Mouse (Mus musculus): ENCODE measurements around the gene Cby3.
A peak's percentile ranks its signal among the peaks of the same experiment; 100 is the strongest.
"Not testable (repeated sequence)": the region's sequence is repeated elsewhere in the genome, so short reads cannot be mapped to it uniquely, and the experiment has no call there.

The Cby3 gene

GRCm38 (mm10) chr11:50354162-50354561 lies at the start of gene Cby3:
Gene Cby3, plus strand, starts transcription at chr11:50354462.
- no peak for DNase-seq (ENCODE audit: low read depth)

DNA sequence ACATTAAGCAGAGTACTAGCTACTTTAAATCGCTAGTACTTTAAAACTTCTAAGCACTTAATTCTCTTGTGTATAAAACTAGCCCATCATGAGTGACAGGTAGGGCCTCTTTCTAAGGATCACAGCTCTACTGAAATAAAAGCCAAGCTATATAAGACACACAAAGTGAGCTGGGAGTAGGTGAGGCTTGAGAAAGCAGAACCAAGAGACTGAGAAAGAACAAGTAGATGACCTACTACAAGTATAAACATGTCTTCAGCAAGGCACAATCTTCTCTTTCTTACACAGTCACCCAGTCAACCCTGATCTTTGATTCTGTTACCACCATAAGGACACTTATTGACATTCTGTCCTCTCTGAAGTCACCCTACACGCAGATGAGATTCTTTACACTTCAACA lies 41.5 kb upstream of the Cby3 start:
- no peak for DNase-seq (ENCODE audit: low read depth)

GRCm38 (mm10) chr11:50319343-50319742 lies 34.9 kb upstream of the Cby3 start:
- DNase-seq (ENCODE audit: low read depth) = not testable (repeated sequence)

DNA sequence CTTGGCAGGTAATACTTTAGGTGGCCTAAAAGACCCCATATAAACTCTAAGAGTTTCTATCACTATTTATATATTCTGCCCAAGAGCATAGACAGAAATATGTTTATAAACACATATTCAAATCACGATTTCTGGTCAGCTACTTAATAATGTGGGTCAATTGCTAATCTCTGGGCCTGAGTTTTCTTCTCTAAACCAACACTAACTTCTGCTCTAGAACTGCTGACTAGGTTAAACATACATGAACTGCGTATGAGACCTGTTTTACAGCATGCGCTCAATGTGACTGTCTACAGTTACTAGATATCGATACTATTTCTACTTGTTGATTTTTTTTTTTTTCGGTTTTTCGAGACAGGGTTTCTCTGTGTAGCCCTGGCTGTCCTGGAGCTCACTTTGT lies 33.0 kb upstream of the Cby3 start:
- DNase-seq (ENCODE audit: low read depth) = no peak

DNA sequence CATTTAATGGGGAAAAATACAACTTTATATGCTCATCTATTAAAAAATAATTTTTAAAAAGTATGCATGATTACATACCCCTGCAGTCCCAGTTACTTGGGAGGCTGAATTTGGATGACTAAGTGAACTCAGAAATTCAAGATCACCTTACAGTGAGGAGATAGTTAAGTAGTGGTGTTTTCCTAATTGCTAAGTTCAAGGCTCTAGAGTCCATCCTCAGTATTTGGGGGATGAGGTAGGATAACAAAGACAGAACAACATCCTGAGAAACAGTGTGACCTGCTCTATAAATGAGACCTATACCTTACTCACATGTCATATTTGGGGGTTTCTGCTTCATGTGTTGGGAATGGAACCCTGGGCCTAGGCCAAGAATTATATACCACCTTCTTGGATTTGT lies 31.9 kb upstream of the Cby3 start:
- no peak for DNase-seq (ENCODE audit: low read depth)

DNA sequence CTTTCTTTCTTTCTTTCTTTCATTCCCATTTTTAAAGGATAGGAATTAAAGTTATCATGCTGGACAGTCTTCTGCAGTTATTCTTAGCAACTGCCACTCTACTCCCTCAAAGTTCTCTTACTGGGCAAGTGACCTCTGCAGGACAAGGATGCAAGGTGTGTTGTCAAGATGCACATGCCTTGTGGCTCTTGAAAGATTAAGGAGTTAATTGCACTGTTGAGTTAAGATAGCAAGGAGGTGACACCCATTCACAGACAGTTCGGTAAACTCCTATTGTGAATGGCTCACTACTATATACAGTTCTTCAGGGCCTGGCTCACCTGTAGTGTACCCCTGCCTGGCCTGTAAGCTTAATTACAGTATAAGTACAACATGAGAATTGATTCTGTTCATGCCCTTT lies 30.4 kb upstream of the Cby3 start:
- DNase-seq (ENCODE audit: low read depth) = no peak

GRCm38 (mm10) chr11:50324751-50325471 lies 29.4 kb upstream of the Cby3 start:
- no peak for DNase-seq (ENCODE audit: low read depth)

- peak; percentile 99 for DNase-seq (ENCODE audit: low read depth)
Measured at GRCm38 (mm10) chr11:50325496-50326301, 28.6 kb upstream of the Cby3 start, which contains the start of gene Canx. Gene Canx, minus strand, starts transcription at chr11:50325673.

GRCm38 (mm10) chr11:50326302-50326966 lies 27.8 kb upstream of the Cby3 start:
- no peak for DNase-seq (ENCODE audit: low read depth)

DNA sequence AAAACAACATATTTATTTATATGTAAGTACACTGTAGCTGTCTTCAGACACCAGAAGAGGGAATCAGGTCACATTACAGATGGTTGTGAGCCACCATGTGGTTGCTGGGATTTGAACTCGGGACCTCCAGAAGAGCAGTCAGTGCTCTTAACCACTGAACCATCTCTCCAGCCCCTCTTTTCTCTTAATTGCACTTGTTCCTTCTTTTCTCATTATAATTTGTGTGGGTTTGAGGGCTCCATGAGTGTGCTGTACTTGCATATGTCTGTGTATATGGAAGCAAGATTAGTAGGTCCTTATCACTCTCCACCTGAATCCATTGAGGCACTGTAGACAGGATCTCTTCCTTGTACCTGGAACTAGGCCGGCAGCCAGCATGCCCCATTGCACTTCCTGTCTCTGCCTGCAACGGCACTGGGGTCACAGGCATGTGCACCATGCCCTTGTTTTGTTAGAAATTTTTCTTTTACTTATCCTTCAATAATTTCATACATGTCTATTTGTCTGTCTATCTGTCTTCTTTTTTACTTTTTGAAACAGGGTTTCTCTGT lies 26.1 kb upstream of the Cby3 start:
- DNase-seq (ENCODE audit: low read depth) = no peak

DNA sequence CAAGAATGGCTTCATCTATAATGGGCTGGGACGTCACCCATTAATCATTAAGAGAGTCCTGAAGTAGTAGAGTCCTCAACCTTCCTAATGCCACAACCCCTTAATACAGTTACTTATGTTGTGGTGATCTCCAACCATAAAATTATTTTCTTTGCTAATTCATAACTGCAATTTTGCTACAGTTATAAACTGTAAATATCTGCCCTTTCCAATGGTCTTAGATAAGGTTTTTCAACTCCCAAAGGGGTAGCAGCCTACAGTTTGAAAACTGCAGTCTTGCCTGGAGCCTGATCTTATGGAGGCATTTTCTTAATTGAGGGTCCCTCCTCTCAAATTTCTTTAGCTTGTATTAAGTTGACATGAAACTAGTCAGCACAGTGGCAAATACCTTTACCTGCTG lies 24.9 kb upstream of the Cby3 start:
- no peak for DNase-seq (ENCODE audit: low read depth)

GRCm38 (mm10) chr11:50333181-50333580 lies 21.1 kb upstream of the Cby3 start:
- DNase-seq (ENCODE audit: low read depth) = no peak

DNA sequence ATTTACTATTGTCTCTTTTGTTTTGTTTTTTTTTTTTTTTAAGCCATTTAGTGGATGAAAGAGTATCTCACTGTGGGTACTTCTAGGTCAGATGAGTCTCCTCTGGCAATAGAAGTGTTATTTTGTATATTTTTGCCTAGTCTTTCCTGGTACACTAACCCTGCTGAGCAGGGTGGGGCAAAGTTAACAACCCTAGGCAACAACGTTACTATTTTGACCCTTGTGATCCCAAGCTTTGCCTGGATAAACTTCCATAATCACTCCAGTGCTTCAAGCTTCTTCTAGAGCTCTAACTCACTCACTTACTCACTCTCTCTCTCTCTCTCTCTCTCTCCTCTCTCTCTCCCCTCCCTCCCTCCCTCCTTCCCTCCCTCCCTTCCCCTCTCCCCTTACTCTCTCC lies 18.1 kb upstream of the Cby3 start:
- DNase-seq (ENCODE audit: low read depth) = no peak

DNA sequence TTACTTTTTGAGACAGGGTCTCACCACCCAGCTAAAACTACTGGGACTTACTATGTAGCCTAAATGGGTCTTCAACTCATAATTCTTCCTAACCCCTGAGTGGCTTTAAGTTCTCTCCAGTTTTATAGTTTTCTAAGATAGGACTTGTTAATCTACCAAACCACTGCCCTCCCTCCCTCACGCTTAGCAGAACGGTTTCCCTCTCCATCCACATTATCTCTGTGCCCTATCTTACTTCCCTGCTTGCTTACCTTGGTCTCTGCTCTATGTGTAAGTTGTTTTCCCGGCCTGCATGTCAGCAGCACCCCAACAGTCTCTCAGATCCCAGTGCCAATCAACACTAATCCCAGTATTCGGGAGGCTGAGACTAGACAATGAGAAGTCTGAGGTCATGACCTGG lies 17.4 kb upstream of the Cby3 start:
- no peak for DNase-seq (ENCODE audit: low read depth)

DNA sequence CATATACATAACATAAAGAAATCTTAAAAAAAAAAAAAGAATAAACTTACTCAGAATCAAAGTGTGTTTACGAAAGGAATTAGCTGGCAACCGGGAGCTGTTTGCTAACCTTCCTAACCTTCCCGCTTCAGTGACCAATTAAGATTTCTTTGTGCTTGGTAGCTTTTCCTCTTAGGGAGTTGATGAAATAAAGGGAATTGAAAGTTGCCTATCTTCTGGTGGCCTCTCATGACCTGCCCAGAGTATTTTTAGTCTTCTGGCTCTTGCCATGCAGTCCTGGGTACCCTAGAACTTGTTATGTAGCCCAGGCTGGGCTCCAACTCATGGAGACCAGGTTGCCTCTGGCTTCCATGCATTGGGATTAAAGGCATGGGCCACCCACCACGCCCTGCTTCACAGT lies 8.8 kb upstream of the Cby3 start:
- DNase-seq (ENCODE audit: low read depth) = no peak

DNA sequence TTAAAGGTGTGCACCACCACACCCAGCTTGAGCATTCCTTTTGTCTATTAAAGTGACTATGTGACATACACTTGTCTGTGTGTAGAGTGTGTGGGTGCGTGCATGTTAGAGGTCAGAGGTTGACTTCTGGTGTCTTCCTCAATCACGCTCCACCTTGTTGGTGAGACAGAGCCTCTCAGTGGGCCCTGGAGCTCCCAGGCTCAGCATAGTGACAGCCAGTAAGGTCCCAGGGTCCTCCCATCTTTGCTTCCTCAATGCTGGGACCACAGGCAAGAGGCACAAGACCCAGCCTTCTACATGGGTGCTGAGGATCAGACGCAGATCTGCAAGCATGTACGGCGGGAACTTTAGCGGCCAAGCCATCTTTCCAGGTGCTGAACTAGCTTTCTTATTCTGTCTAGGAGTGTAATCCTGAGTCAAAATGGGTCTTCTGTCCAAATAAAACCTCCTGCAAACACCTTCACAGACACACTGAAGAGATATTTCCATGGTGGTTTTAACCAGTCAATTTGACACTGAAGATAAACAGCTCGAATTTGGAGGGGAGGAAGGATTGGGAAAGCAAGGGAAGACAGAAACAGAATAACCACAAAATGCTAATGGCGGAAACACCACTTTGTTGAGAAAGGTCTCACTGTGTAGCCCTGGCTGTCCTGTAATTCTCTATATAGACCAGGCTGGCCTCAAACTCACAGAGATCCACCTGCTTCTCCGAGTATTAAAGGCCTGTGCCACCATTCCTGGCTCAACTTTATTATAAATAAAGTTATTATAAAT lies 7.8 kb upstream of the Cby3 start:
- no peak for DNase-seq (ENCODE audit: low read depth)

DNA sequence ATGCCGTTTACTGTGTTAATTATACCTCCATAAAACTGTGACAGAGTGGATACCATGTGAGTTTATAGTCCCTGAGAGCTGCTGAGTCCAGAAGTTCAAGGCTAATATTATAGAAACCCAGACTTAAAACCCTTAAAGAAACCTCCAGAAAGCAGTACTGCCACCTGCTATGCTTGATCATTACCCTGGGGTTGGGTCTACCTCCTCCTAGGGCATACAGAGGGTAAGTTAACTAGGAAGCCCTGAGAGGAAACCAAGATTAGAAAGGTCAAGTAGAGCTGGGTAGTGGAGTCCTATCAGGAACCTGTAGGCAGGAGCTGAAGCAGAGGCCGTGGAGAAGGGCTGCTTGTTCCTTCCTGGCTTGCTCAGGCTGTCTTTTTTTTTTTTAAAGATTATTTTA lies 2.1 kb upstream of the Cby3 start:
- no peak for DNase-seq (ENCODE audit: low read depth)

- DNase-seq (ENCODE audit: low read depth) = no peak
Measured at GRCm38 (mm10) chr11:50354851-50355250, 589 bp downstream of the Cby3 start.

DNA sequence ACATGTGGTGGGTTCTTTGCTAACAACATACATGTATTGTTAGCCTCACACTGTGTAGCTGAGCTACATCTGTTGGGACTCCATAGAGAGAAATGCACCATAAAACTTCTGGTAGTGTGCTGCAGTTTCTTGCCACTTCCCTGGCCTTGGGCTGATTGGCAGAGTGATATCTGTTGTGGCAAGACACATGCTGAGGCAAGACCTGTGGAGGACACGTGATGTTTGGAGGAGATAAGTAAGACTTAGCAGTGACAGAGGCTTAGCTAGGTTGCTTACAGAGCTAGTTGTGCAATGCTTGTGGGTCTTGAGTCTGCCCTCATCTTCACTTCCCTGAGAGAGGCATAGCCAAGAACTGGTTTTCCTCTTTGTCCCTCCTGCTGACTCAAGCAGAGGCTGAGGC lies 1.1 kb downstream of the Cby3 start:
- DNase-seq (ENCODE audit: low read depth) = no peak

DNA sequence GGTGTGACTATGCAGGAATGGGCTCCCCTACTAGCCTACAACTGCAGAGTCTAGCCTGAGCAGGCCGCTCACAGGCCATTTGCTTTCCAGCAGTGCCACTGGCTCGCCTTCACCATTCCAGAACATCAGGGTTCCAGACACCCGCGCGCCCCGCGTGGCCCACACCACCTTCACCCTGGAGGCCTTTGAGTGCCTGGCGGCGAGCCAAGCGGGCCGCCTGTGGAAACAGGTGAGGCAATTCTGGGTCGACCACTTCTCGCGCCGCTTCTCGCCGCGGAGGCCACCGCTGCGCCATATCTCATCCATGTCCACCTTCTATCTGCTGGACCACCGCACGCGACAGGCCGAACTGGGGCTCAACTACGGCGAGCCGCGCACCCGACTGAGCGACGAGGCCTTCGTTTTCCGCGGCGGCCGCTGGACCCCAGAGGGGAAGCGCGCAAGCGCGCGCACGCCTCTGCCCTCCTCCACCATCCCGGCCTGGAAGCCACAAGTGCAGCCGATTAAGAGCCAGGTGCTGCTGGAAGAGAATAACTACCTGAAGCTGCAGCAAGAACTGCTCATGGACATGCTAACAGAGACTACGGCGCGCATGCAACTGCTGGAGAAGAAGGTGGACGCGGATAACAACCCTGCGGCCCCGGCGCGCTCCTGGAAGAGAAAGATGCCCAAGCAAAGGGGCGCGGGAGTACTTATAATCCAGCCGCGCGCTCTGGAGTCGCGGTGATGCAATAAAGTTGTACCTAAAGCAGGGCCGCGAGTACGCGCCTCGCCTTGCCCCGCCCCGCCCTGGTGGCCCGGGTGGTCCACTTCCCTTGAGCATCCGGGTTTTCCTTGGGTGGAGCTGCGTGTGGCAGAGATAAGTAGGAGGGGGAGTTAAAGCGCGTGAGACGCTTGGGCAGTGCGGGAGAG lies 4.9 kb downstream of the Cby3 start:
- no peak for DNase-seq (ENCODE audit: low read depth)

DNA sequence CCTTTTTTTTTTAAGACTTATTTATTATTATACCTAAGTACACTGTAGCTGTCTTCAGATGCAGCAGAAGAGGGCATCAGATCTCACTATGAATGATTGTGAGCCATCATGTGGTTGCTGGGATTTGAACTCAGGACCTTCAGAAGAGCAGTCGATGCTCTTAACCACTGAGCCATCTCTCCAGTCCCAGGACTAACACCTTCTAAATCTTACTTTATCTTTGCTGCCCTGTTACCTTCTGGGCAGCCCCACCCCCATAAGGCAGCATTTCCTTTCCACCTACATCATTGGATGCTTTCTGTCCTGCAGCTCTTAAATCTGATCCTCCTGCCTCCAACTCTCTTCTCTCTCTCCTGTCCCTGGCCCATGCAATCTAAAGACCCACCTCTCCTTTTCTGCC lies 7.0 kb downstream of the Cby3 start:
- not testable (repeated sequence) for DNase-seq (ENCODE audit: low read depth)

Data from fibroblast of lung, adult 2 months (primary cell).